Mouse (Mus musculus) ovary, adult 18-20 months (tissue): Measurements from ENCODE around the gene Dpysl5.
"Not testable (repeated sequence)": the region's sequence is repeated elsewhere in the genome, so short reads cannot be mapped to it uniquely, and the experiment has no call there.

Source experiments
- DNase-seq: peaks from one replicate; pipeline ENCODE4 v3.0.0; 2022; ENCODE audit warnings: low spot score, mixed read lengths

Gene Dpysl5

GRCm38 (mm10) chr5:30711147-30712001 lies at the start of gene Dpysl5:
Dpysl5 (plus strand) TSS chr5:30711564.
- peak; percentile 80 for DNase-seq

GRCm38 (mm10) chr5:30665360-30665759 lies 46.0 kb upstream of the Dpysl5 start:
- no peak for DNase-seq

- no peak for DNase-seq
Observed at GRCm38 (mm10) chr5:30665968-30666367, 45.4 kb upstream of the Dpysl5 start.

GRCm38 (mm10) chr5:30666391-30667195 lies 44.8 kb upstream of the Dpysl5 start, which contains the start of gene Cenpa:
Cenpa (plus strand) TSS chr5:30666777.
- peak; percentile 89 for DNase-seq

- no peak for DNase-seq
Observed at GRCm38 (mm10) chr5:30667215-30667614, 44.1 kb upstream of the Dpysl5 start.

- DNase-seq: no peak
Observed at GRCm38 (mm10) chr5:30667686-30668085, 43.7 kb upstream of the Dpysl5 start.

- DNase-seq: no peak
Observed at GRCm38 (mm10) chr5:30668637-30669495, 42.5 kb upstream of the Dpysl5 start.

GRCm38 (mm10) chr5:30669496-30669830 lies 41.9 kb upstream of the Dpysl5 start:
- DNase-seq: no peak

- DNase-seq: no peak
Observed at GRCm38 (mm10) chr5:30670091-30670490, 41.3 kb upstream of the Dpysl5 start.

- DNase-seq: no peak
Observed at GRCm38 (mm10) chr5:30674001-30674400, 37.4 kb upstream of the Dpysl5 start.

GRCm38 (mm10) chr5:30676800-30677199 lies 34.6 kb upstream of the Dpysl5 start:
- no peak for DNase-seq

- DNase-seq: not testable (repeated sequence)
Observed at GRCm38 (mm10) chr5:30678069-30678468, 33.3 kb upstream of the Dpysl5 start.

- no peak for DNase-seq
Observed at GRCm38 (mm10) chr5:30678722-30679296, 32.6 kb upstream of the Dpysl5 start.

GRCm38 (mm10) chr5:30679593-30679992 lies 31.8 kb upstream of the Dpysl5 start:
- DNase-seq: no peak

GRCm38 (mm10) chr5:30681970-30682369 lies 29.4 kb upstream of the Dpysl5 start:
- no peak for DNase-seq

- no peak for DNase-seq
Observed at GRCm38 (mm10) chr5:30682967-30683600, 28.3 kb upstream of the Dpysl5 start.

GRCm38 (mm10) chr5:30683993-30684392 lies 27.4 kb upstream of the Dpysl5 start:
- DNase-seq: no peak

- DNase-seq: no peak
Observed at GRCm38 (mm10) chr5:30686781-30687180, 24.6 kb upstream of the Dpysl5 start.

GRCm38 (mm10) chr5:30700361-30701000 lies 10.9 kb upstream of the Dpysl5 start:
- DNase-seq: no peak

- not testable (repeated sequence) for DNase-seq
Observed at GRCm38 (mm10) chr5:30701373-30701772, 10.0 kb upstream of the Dpysl5 start.

- no peak for DNase-seq
Observed at GRCm38 (mm10) chr5:30701866-30702265, 9.5 kb upstream of the Dpysl5 start.
